Mouse (Mus musculus): Measurements from ENCODE around the gene Osbp.

Gene Osbp

GRCm38 (mm10) chr19:12011560-12012556 lies 46.1 kb downstream of the Osbp start:
- peak; percentile 94 for DNase-seq (ENCODE audit: low read depth, low spot score)

- no peak for DNase-seq (ENCODE audit: low read depth, low spot score)
Observed at GRCm38 (mm10) chr19:12012615-12013014, 46.9 kb downstream of the Osbp start.

- no peak for DNase-seq (ENCODE audit: low read depth, low spot score)
Observed at GRCm38 (mm10) chr19:12013228-12013627, 47.5 kb downstream of the Osbp start.

GRCm38 (mm10) chr19:12015708-12016107 lies 50.0 kb downstream of the Osbp start:
- DNase-seq (ENCODE audit: low read depth, low spot score): no peak

- DNase-seq (ENCODE audit: low read depth, low spot score): no peak
Observed at GRCm38 (mm10) chr19:12016192-12016591, 50.5 kb downstream of the Osbp start.

- DNase-seq (ENCODE audit: low read depth, low spot score): no peak
Observed at GRCm38 (mm10) chr19:12024149-12024548, 58.4 kb downstream of the Osbp start.

- DNase-seq (ENCODE audit: low read depth, low spot score): no peak
Observed at GRCm38 (mm10) chr19:12025333-12025732, 59.6 kb downstream of the Osbp start.

GRCm38 (mm10) chr19:12026606-12027005 lies 60.9 kb downstream of the Osbp start:
- no peak for DNase-seq (ENCODE audit: low read depth, low spot score)

- no peak for DNase-seq (ENCODE audit: low read depth, low spot score)
Observed at GRCm38 (mm10) chr19:12037727-12038126, 72.0 kb downstream of the Osbp start.

- DNase-seq (ENCODE audit: low read depth, low spot score): no peak
Observed at GRCm38 (mm10) chr19:12041217-12041616, 75.5 kb downstream of the Osbp start, which contains the start of gene Olfr1423. Gene Olfr1423 (minus strand): TSS chr19:12041317.

- DNase-seq (ENCODE audit: low read depth, low spot score): no peak
Observed at GRCm38 (mm10) chr19:12043163-12043562, 77.4 kb downstream of the Osbp start.
